Mouse (Mus musculus): ENCODE measurements around the gene Cacna1h. TPM values are rescaled to one million over a fixed set of nuclear protein-coding genes. Genes with fewer than 3 reads are reported as not detected.

Cacna1h gene
- polyA plus RNA-seq (2015; fragmentation: Illumina TruSeq; extraction: RNeasy Lipid Tissue Mini Kit (QIAGEN cat#74804); ENCODE audit: insufficient read depth, low replicate concordance), result 2.7 TPM

GRCm38 (mm10) chr17:25433617-25434606 lies at the start of gene Cacna1h:
Cacna1h (minus strand) TSS chr17:25433783.

GRCm38 (mm10) chr17:25454272-25454671 lies 20.7 kb upstream of the Cacna1h start, which contains the start of gene Tekt4:
Tekt4 (plus strand) TSS chr17:25454615.

GRCm38 (mm10) chr17:25368973-25369372 lies 64.6 kb downstream of the Cacna1h start, which contains the start of gene Tpsg1:
Tpsg1 (plus strand) TSS chr17:25369273.

GRCm38 (mm10) chr17:25366005-25366404 lies 67.6 kb downstream of the Cacna1h start, which contains the start of gene Tpsb2:
Tpsb2 (plus strand) TSS chr17:25366305.

GRCm38 (mm10) chr17:25345462-25345861 lies 88.1 kb downstream of the Cacna1h start, which contains the start of gene Tpsab1:
Tpsab1 (minus strand) TSS chr17:25345562.

Other genes starting within 250 kb of the Cacna1h start
- gene BC003965, start 249.2 kb downstream of the Cacna1h start, polyA plus RNA-seq (2015; fragmentation: Illumina TruSeq; extraction: RNeasy Lipid Tissue Mini Kit (QIAGEN cat#74804); ENCODE audit: insufficient read depth, low replicate concordance), result 15.8 TPM
- 23.8 TPM for gene Unkl, start 245.4 kb downstream of the Cacna1h start, polyA plus RNA-seq (2015; fragmentation: Illumina TruSeq; extraction: RNeasy Lipid Tissue Mini Kit (QIAGEN cat#74804); ENCODE audit: insufficient read depth, low replicate concordance)
- gene Gnptg, start 193.7 kb downstream of the Cacna1h start, polyA plus RNA-seq (2015; fragmentation: Illumina TruSeq; extraction: RNeasy Lipid Tissue Mini Kit (QIAGEN cat#74804); ENCODE audit: insufficient read depth, low replicate concordance), result 26.3 TPM
- 13.5 TPM for gene Tsr3, start 193.6 kb downstream of the Cacna1h start, polyA plus RNA-seq (2015; fragmentation: Illumina TruSeq; extraction: RNeasy Lipid Tissue Mini Kit (QIAGEN cat#74804); ENCODE audit: insufficient read depth, low replicate concordance)
- gene Baiap3, start 177.4 kb downstream of the Cacna1h start, polyA plus RNA-seq (2015; fragmentation: Illumina TruSeq; extraction: RNeasy Lipid Tissue Mini Kit (QIAGEN cat#74804); ENCODE audit: insufficient read depth, low replicate concordance), result 4.9 TPM
- gene Ube2i, start 159.2 kb downstream of the Cacna1h start, polyA plus RNA-seq (2015; fragmentation: Illumina TruSeq; extraction: RNeasy Lipid Tissue Mini Kit (QIAGEN cat#74804); ENCODE audit: insufficient read depth, low replicate concordance), result 482 TPM
- gene Prss34, start 135.4 kb downstream of the Cacna1h start, polyA plus RNA-seq (2015; fragmentation: Illumina TruSeq; extraction: RNeasy Lipid Tissue Mini Kit (QIAGEN cat#74804); ENCODE audit: insufficient read depth, low replicate concordance), result 0.19 TPM
- gene Prss28, start 125.1 kb downstream of the Cacna1h start, polyA plus RNA-seq (2015; fragmentation: Illumina TruSeq; extraction: RNeasy Lipid Tissue Mini Kit (QIAGEN cat#74804); ENCODE audit: insufficient read depth, low replicate concordance), result not detected
- gene Prss29, start 115.1 kb downstream of the Cacna1h start, polyA plus RNA-seq (2015; fragmentation: Illumina TruSeq; extraction: RNeasy Lipid Tissue Mini Kit (QIAGEN cat#74804); ENCODE audit: insufficient read depth, low replicate concordance), result not detected
- gene Tpsab1, start 88.2 kb downstream of the Cacna1h start, polyA plus RNA-seq (2015; fragmentation: Illumina TruSeq; extraction: RNeasy Lipid Tissue Mini Kit (QIAGEN cat#74804); ENCODE audit: insufficient read depth, low replicate concordance), result not detected
- gene Tpsb2, start 67.5 kb downstream of the Cacna1h start, polyA plus RNA-seq (2015; fragmentation: Illumina TruSeq; extraction: RNeasy Lipid Tissue Mini Kit (QIAGEN cat#74804); ENCODE audit: insufficient read depth, low replicate concordance), result 0.61 TPM
- not detected for gene Tpsg1, start 64.5 kb downstream of the Cacna1h start, polyA plus RNA-seq (2015; fragmentation: Illumina TruSeq; extraction: RNeasy Lipid Tissue Mini Kit (QIAGEN cat#74804); ENCODE audit: insufficient read depth, low replicate concordance)
- not detected for gene Tekt4, start 20.8 kb upstream of the Cacna1h start, polyA plus RNA-seq (2015; fragmentation: Illumina TruSeq; extraction: RNeasy Lipid Tissue Mini Kit (QIAGEN cat#74804); ENCODE audit: insufficient read depth, low replicate concordance)
- not detected for gene Sstr5, start 63.5 kb upstream of the Cacna1h start, polyA plus RNA-seq (2015; fragmentation: Illumina TruSeq; extraction: RNeasy Lipid Tissue Mini Kit (QIAGEN cat#74804); ENCODE audit: insufficient read depth, low replicate concordance)
- gene Sox8, start 136.9 kb upstream of the Cacna1h start, polyA plus RNA-seq (2015; fragmentation: Illumina TruSeq; extraction: RNeasy Lipid Tissue Mini Kit (QIAGEN cat#74804); ENCODE audit: insufficient read depth, low replicate concordance), result 0.55 TPM
- 7.9 TPM for gene Lmf1, start 145.3 kb upstream of the Cacna1h start, polyA plus RNA-seq (2015; fragmentation: Illumina TruSeq; extraction: RNeasy Lipid Tissue Mini Kit (QIAGEN cat#74804); ENCODE audit: insufficient read depth, low replicate concordance)

Data from spleen, adult 10 weeks (tissue).